Mouse (Mus musculus): Measurements from ENCODE around the gene Oas3.

- TF ChIP-seq CTCF (IDR thresholded peaks at IDR 0.05; ENCODE audit: low read depth, low read length): no peak
- TF ChIP-seq POLR2A (IDR thresholded peaks at IDR 0.05; ENCODE audit: insufficient read depth, low read length): no peak
- TF ChIP-seq EP300 (IDR thresholded peaks at IDR 0.05; ENCODE audit: insufficient read depth, low read depth, low read length): no peak
Observed at GRCm38 (mm10) chr5:120711827-120712226, 65.6 kb downstream of the Oas3 start, which contains the start of gene Dtx1.
